Mouse (Mus musculus): ENCODE results near the gene Arhgap23. TPM values are rescaled to one million over a fixed set of nuclear protein-coding genes. Genes with fewer than 3 reads are reported as not detected.
A peak's percentile ranks its signal among the peaks of the same experiment; 100 is the strongest.

Arhgap23 gene
- polyA plus RNA-seq, 1 experiment from 2014 or later: 4.2 TPM

DNA sequence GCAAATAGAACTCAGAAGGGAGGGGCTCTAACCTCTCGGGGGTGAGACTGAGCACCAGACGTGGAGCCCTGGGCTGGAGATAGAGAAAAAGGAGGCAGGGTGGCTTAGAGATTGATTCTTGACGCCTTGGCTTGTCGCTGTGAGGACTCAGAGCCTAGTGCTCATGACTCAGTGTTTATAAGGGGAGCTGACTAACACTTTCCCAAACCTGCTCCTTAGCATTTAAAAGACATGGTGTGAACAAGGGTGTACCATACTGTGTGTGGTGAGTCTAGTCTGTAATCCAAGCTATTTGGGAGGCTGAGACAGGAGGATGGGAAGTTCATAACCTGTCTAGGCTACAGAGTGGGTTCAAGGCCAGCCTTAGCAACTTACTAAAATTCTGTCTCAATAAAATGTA, 41.8 kb downstream of the Arhgap23 start:
- Histone ChIP-seq H3K27me3 (peaks cover 11% of the 10 kb centered on the region), H3K9me3 (no peaks in the 10 kb centered on the region), H3K27ac (no peak overlapping the region), H3K4me2 (no peak overlapping the region), H3K9ac (no peak overlapping the region), H3K36me3 (replicated peaks) (peaks cover 43% of the 10 kb centered on the region), H3K4me1 (0 out of 2 replicates have a peak, but pooled peaks cover 14% of the 10 kb centered on the region), H3K4me3 (replicated peaks) (no peak overlapping the region)
- no peak for ATAC-seq (ENCODE audit: low FRiP score)
- WGBS: 75% methylated on average over 4 of the region's 4 CpGs

GRCm38 (mm10) chr11:97461307-97461820, 46.0 kb downstream of the Arhgap23 start:
- Histone ChIP-seq H3K27me3 (peaks cover 40% of the 10 kb centered on the region), H3K27ac (no peak overlapping the region), H3K36me3 (replicated peaks) (peaks cover 55% of the 10 kb centered on the region), H3K4me2 (no peak overlapping the region), H3K4me1 (peaks cover 7% of the 10 kb centered on the region; the same call in 1 of the 2 replicates), H3K9ac (no peak overlapping the region), H3K4me3 (replicated peaks) (no peak overlapping the region), H3K9me3 (no peaks in the 10 kb centered on the region)
- 92% methylated on average over 3 of the region's 3 CpGs for WGBS
- ATAC-seq (ENCODE audit: low FRiP score): no peak

GRCm38 (mm10) chr11:97462538-97462937, 47.2 kb downstream of the Arhgap23 start:
- no peak overlapping the region for H3K4me3 ChIP-seq (replicated peaks)
- no peak for ATAC-seq (ENCODE audit: low FRiP score)
- no peaks in the 10 kb centered on the region for H3K9me3 ChIP-seq
- peaks cover 40% of the 10 kb centered on the region for H3K27me3 ChIP-seq
- H3K36me3 ChIP-seq (replicated peaks): peaks cover 48% of the 10 kb centered on the region
- H3K4me2 ChIP-seq: no peak overlapping the region
- no peak overlapping the region for H3K27ac ChIP-seq
- H3K9ac ChIP-seq: no peak overlapping the region
- H3K4me1 ChIP-seq: peaks cover 7% of the 10 kb centered on the region; the same call in 1 of the 2 replicates
- WGBS: 84% methylated on average over 6 of the region's 6 CpGs

GRCm38 (mm10) chr11:97463166-97463565, 47.8 kb downstream of the Arhgap23 start:
- H3K27ac ChIP-seq: no peak overlapping the region

DNA sequence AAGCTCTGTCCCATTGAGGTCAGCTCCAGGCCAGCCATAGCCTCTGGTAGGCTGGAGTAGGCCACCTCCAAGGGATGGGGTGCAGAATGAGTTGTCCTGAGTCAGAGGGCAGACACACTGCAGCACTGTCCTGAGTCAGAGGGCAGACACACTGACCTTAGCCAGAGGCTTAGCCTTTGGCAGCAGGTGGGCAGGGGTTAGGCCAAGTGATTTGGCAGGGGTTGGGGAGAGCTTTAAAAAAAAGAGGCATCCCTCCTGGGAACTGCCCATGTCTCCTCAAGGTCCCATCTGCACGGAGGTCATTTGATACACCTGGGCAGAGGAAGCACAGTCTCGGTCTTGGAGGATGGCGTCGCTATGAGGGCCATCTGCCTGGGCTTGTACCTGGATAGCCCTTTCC, 48.7 kb downstream of the Arhgap23 start:
- H3K36me3 ChIP-seq (replicated peaks): peaks cover 45% of the 10 kb centered on the region
- 88% methylated on average over 4 of the region's 4 CpGs for WGBS
- H3K4me3 ChIP-seq (replicated peaks): no peak overlapping the region
- no peak overlapping the region for H3K27ac ChIP-seq
- H3K4me1 ChIP-seq: peaks cover 7% of the 10 kb centered on the region; the same call in 1 of the 2 replicates
- no peaks in the 10 kb centered on the region for H3K9me3 ChIP-seq
- H3K4me2 ChIP-seq: no peak overlapping the region
- peaks cover 40% of the 10 kb centered on the region for H3K27me3 ChIP-seq
- H3K9ac ChIP-seq: no peak overlapping the region
- no peak for ATAC-seq (ENCODE audit: low FRiP score)

More at GRCm38 (mm10) chr11:97463166-97463565, 47.8 kb downstream of the Arhgap23 start:
- no peak overlapping the region for H3K9ac ChIP-seq
- H3K36me3 ChIP-seq (replicated peaks): peaks cover 45% of the 10 kb centered on the region
- H3K4me1 ChIP-seq: peaks cover 7% of the 10 kb centered on the region; the same call in 1 of the 2 replicates
- no peak overlapping the region for H3K4me2 ChIP-seq
- 34% methylated on average over 30 of the region's 33 CpGs for WGBS
- H3K4me3 ChIP-seq (replicated peaks): no peak overlapping the region
- no peaks in the 10 kb centered on the region for H3K9me3 ChIP-seq
- ATAC-seq (ENCODE audit: low FRiP score): no peak
- peaks cover 40% of the 10 kb centered on the region for H3K27me3 ChIP-seq

DNA sequence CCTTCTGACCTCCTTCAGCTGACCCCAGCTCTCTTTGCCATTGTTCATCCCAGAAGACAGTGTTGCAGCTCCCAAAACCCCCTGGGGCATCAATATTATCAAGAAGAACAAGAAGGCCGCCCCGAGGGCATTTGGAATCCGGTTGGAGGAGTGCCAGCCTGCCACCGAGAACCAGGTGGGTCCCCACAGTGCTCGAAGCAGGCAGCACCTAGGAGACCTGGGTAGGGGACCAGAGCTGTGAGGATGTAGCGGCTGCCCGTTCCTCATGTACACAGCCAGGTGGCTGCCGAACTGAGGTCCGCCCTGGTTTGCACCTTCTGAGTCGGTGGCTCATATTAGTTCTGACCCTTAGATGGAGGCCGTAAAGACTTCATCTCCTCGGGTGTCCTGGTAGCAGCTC, 50.6 kb downstream of the Arhgap23 start:
- no peak for ATAC-seq (ENCODE audit: low FRiP score)
- Histone ChIP-seq H3K4me1 (peaks cover 7% of the 10 kb centered on the region; the same call in 1 of the 2 replicates), H3K27ac (no peak overlapping the region), H3K9ac (no peak overlapping the region), H3K9me3 (no peaks in the 10 kb centered on the region), H3K4me2 (no peak overlapping the region), H3K4me3 (replicated peaks) (no peak overlapping the region), H3K36me3 (replicated peaks) (peaks cover 46% of the 10 kb centered on the region), H3K27me3 (peaks cover 39% of the 10 kb centered on the region)
- 94% methylated on average over 12 of the region's 12 CpGs for WGBS

- no peaks in the 10 kb centered on the region for H3K9me3 ChIP-seq
- no peak overlapping the region for H3K4me2 ChIP-seq
- H3K36me3 ChIP-seq (replicated peaks): peaks cover 47% of the 10 kb centered on the region
- H3K4me3 ChIP-seq (replicated peaks): no peak overlapping the region
- ATAC-seq (ENCODE audit: low FRiP score): no peak
- H3K27me3 ChIP-seq: peaks cover 32% of the 10 kb centered on the region
- WGBS: 78% methylated on average over 10 of the region's 10 CpGs
- no peak overlapping the region for H3K9ac ChIP-seq
- H3K27ac ChIP-seq: no peak overlapping the region
- H3K4me1 ChIP-seq: peaks cover 7% of the 10 kb centered on the region; the same call in 1 of the 2 replicates
These were observed 51.3 kb downstream of the Arhgap23 start for GRCm38 (mm10) chr11:97466444-97467160.

DNA sequence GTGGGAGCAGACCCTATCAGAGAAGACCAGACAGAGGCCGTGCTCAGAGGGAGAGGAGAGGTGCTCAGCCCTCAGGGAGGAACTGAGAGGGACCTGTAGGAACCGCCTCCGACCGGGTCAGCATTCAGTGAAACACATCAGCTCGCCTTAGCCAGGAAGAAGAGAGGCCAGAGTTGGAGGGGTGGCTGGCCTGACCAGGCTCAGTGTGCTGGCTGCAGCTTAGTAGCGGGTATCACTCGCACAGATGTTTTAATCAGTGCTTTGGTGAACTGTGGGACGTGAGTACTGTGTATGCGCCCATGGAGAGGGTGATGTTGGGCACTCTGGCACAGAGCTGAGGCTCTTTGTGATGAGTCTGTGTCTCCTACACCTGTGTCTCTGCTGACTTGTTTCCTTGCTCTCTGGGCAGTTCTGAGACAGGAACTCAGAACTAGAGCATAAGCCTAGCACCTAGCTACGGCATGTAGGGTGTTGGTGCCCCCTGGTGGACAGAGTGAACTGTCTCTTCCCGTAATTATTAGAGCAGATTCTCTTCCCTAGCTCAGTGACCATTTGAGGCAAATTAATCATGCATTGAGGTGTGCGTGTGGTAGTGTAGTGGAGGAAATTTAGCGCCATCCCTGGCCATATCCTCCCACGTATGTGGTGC, 53.4 kb downstream of the Arhgap23 start:
- H3K36me3 ChIP-seq (replicated peaks): peaks cover 34% of the 10 kb centered on the region
- H3K27me3 ChIP-seq: peaks cover 13% of the 10 kb centered on the region
- H3K9ac ChIP-seq: no peak overlapping the region
- H3K4me2 ChIP-seq: no peak overlapping the region
- ATAC-seq (ENCODE audit: low FRiP score): peak; percentile 44; the same call in 1 of the 2 replicates
- no peak overlapping the region for H3K4me3 ChIP-seq (replicated peaks)
- H3K4me1 ChIP-seq: peaks cover under 1% of the 10 kb centered on the region; the same call in 1 of the 2 replicates
- no peaks in the 10 kb centered on the region for H3K9me3 ChIP-seq
- H3K27ac ChIP-seq: no peak overlapping the region
- WGBS: 49% methylated on average over 14 of the region's 14 CpGs

DNA sequence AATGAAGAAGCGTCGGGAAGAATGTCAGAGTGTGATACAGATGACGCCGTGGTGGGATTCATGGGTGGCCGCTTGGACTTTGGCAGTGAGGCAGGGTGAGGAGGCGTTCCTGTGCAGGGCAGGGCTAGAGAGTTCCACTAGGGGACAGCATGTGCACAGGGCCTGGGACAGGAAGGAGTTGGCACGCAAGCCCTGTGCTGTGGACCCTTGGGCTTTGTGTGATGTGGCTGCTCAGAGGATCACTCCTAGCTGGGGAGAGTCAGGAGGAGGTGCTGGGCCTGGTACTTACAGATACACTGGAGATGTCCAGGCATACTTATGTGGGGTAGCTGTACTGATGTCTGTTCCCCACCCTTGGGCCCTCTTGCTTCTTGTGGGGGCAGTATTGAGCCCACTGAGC, 54.5 kb downstream of the Arhgap23 start:
- Histone ChIP-seq H3K4me2 (no peak overlapping the region), H3K27ac (no peak overlapping the region), H3K36me3 (replicated peaks) (peaks cover 27% of the 10 kb centered on the region), H3K27me3 (peaks cover 3% of the 10 kb centered on the region; the same call in 1 of the 2 replicates), H3K4me1 (no peaks in the 10 kb centered on the region), H3K9me3 (no peaks in the 10 kb centered on the region), H3K9ac (no peak overlapping the region), H3K4me3 (replicated peaks) (no peak overlapping the region)
- ATAC-seq (ENCODE audit: low FRiP score): no peak
- 91% methylated on average over 7 of the region's 7 CpGs for WGBS

GRCm38 (mm10) chr11:97471276-97471675, 55.9 kb downstream of the Arhgap23 start:
- 82% methylated on average over 6 of the region's 6 CpGs for WGBS

GRCm38 (mm10) chr11:97476334-97477095, 61.2 kb downstream of the Arhgap23 start:
- H3K36me3 ChIP-seq (replicated peaks): peaks cover 23% of the 10 kb centered on the region
- 64% methylated on average over 8 of the region's 8 CpGs for WGBS
- H3K4me1 ChIP-seq: no peaks in the 10 kb centered on the region
- no peaks in the 10 kb centered on the region for H3K9me3 ChIP-seq
- no peak overlapping the region for H3K9ac ChIP-seq
- H3K4me2 ChIP-seq: no peak overlapping the region
- H3K27me3 ChIP-seq: no peaks in the 10 kb centered on the region
- ATAC-seq (ENCODE audit: low FRiP score): peak; percentile 73
- H3K27ac ChIP-seq: no peak overlapping the region
- no peak overlapping the region for H3K4me3 ChIP-seq (replicated peaks)

More at GRCm38 (mm10) chr11:97471276-97471675, 55.9 kb downstream of the Arhgap23 start:
- Histone ChIP-seq H3K27me3 (no peaks in the 10 kb centered on the region), H3K27ac (no peak overlapping the region), H3K36me3 (replicated peaks) (peaks cover 29% of the 10 kb centered on the region), H3K9ac (no peak overlapping the region), H3K4me1 (no peaks in the 10 kb centered on the region), H3K4me3 (replicated peaks) (no peak overlapping the region), H3K9me3 (no peaks in the 10 kb centered on the region), H3K4me2 (no peak overlapping the region)
- no peak for ATAC-seq (ENCODE audit: low FRiP score)

- H3K27me3 ChIP-seq: no peaks in the 10 kb centered on the region
- no peaks in the 10 kb centered on the region for H3K9me3 ChIP-seq
- H3K9ac ChIP-seq: no peak overlapping the region
- no peak overlapping the region for H3K27ac ChIP-seq
- H3K4me3 ChIP-seq (replicated peaks): no peak overlapping the region
- H3K36me3 ChIP-seq (replicated peaks): peaks cover 23% of the 10 kb centered on the region
- H3K4me1 ChIP-seq: no peaks in the 10 kb centered on the region
- H3K4me2 ChIP-seq: no peak overlapping the region
- 74% methylated on average over 7 of the region's 7 CpGs for WGBS
- no peak for ATAC-seq (ENCODE audit: low FRiP score)
These were observed 62.1 kb downstream of the Arhgap23 start for GRCm38 (mm10) chr11:97477431-97477830.
